Mouse (Mus musculus): Measurements from ENCODE around the gene Tcap.

DNA sequence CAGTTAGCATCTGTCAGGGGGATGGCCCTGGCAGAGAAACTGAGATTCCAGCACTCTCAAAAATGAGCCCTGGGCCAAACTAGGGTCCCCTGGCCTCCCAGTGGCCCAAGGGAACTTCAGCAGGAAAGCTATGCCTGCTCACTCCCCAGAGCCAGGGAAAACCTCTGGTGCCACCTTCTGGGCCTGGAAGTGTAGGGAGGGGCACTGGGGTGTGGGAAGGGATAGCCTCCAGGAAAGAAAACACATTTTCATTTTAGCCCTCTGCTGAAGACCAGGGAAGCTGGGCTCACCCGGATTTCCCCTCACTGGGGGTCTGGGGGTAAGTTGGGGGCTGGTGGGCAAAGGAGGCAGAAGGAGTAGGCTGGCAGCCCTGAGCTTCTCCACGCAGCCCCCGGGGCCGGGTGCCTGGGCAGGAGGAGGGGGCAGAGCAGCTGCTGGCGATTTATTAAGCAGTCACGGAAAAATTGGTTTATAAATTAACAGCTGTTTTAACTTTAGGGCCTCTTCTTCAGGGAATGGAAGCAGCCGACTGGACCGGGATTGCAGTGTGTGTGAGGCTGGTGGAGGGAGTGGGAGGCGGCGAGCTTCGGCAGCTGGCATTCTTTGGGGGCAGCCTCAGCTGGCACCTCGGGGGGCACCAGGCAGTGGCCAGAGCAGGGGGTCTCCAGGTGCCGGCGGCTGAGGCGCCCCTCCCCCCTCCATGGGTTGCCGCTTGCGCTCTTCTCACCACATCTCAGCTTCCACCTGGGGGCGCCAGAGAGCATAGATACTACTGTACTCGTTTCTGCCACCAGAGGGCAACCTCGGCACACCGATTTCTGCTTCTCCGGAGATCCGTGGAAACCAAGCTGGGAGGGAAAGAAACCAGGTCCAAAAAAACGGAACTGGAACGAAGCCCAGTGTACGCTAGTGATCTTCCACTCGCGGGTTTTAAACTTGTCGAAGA, 41.3 kb upstream of the Tcap start:
- TF ChIP-seq CTCF (IDR thresholded peaks at IDR 0.05; ENCODE audit: low read depth, low read length) (peak; percentile 100), POLR2A (IDR thresholded peaks at IDR 0.05; ENCODE audit: insufficient read depth, low read length) (no peak)

All from ES-Bruce4 (cell line).